Mouse (Mus musculus): ENCODE measurements around the gene Cog2.

Cog2 gene

GRCm38 (mm10) chr8:124516525-124516924 is 4.0 kb upstream of the Cog2 start:
- DNase-seq (ENCODE audit: low read depth, low spot score), result peak; percentile 90

GRCm38 (mm10) chr8:124517142-124517541 is 3.4 kb upstream of the Cog2 start:
- DNase-seq (ENCODE audit: low read depth, low spot score), result no peak

GRCm38 (mm10) chr8:124521946-124522345 is 1.4 kb downstream of the Cog2 start:
- DNase-seq (ENCODE audit: low read depth, low spot score), result no peak

- DNase-seq (ENCODE audit: low read depth, low spot score), result no peak
Observed at GRCm38 (mm10) chr8:124526261-124526660, 5.7 kb downstream of the Cog2 start.

GRCm38 (mm10) chr8:124530076-124530475 is 9.5 kb downstream of the Cog2 start:
- peak; percentile 93 for DNase-seq (ENCODE audit: low read depth, low spot score)

GRCm38 (mm10) chr8:124530556-124530955 is 10.0 kb downstream of the Cog2 start:
- peak; percentile 82 for DNase-seq (ENCODE audit: low read depth, low spot score)

GRCm38 (mm10) chr8:124530996-124531395 is 10.4 kb downstream of the Cog2 start:
- DNase-seq (ENCODE audit: low read depth, low spot score), result no peak

- DNase-seq (ENCODE audit: low read depth, low spot score), result peak; percentile 75
Observed at GRCm38 (mm10) chr8:124532626-124533025, 12.1 kb downstream of the Cog2 start.

GRCm38 (mm10) chr8:124535451-124535850 is 14.9 kb downstream of the Cog2 start:
- no peak for DNase-seq (ENCODE audit: low read depth, low spot score)

GRCm38 (mm10) chr8:124540906-124541305 is 20.3 kb downstream of the Cog2 start:
- DNase-seq (ENCODE audit: low read depth, low spot score), result no peak

GRCm38 (mm10) chr8:124542001-124542400 is 21.4 kb downstream of the Cog2 start:
- DNase-seq (ENCODE audit: low read depth, low spot score), result peak; percentile 84

GRCm38 (mm10) chr8:124543272-124543671 is 22.7 kb downstream of the Cog2 start:
- peak; percentile 67 for DNase-seq (ENCODE audit: low read depth, low spot score)

GRCm38 (mm10) chr8:124546371-124546770 is 25.8 kb downstream of the Cog2 start:
- DNase-seq (ENCODE audit: low read depth, low spot score), result no peak

- DNase-seq (ENCODE audit: low read depth, low spot score), result peak; percentile 87
Observed at GRCm38 (mm10) chr8:124546815-124547214, 26.2 kb downstream of the Cog2 start.

GRCm38 (mm10) chr8:124547269-124547668 is 26.7 kb downstream of the Cog2 start:
- DNase-seq (ENCODE audit: low read depth, low spot score), result peak; percentile 72

- no peak for DNase-seq (ENCODE audit: low read depth, low spot score)
Observed at GRCm38 (mm10) chr8:124548187-124548586, 27.6 kb downstream of the Cog2 start.

GRCm38 (mm10) chr8:124551011-124551661 is 30.6 kb downstream of the Cog2 start:
- no peak for DNase-seq (ENCODE audit: low read depth, low spot score)

GRCm38 (mm10) chr8:124555113-124555750 is 34.7 kb downstream of the Cog2 start:
- no peak for DNase-seq (ENCODE audit: low read depth, low spot score)

- DNase-seq (ENCODE audit: low read depth, low spot score), result no peak
Observed at GRCm38 (mm10) chr8:124556164-124556563, 35.6 kb downstream of the Cog2 start.

GRCm38 (mm10) chr8:124556658-124557057 is 36.1 kb downstream of the Cog2 start:
- DNase-seq (ENCODE audit: low read depth, low spot score), result peak; percentile 73

GRCm38 (mm10) chr8:124557476-124557875 is 36.9 kb downstream of the Cog2 start:
- peak; percentile 76 for DNase-seq (ENCODE audit: low read depth, low spot score)

GRCm38 (mm10) chr8:124567126-124567525 is 46.6 kb downstream of the Cog2 start:
- no peak for DNase-seq (ENCODE audit: low read depth, low spot score)

- no peak for DNase-seq (ENCODE audit: low read depth, low spot score)
Observed at GRCm38 (mm10) chr8:124567584-124567983, 47.0 kb downstream of the Cog2 start.
